Mouse (Mus musculus) bone marrow macrophage, adult 2 months (primary cell): ENCODE measurements around the gene Stox2.

Source experiments
- CTCF ChIP-seq: IDR thresholded peaks from 2 replicates; pipeline ENCODE4 v1.5.1; 2012; ENCODE audit warnings: low read depth, mild to moderate bottlenecking, low read length, moderate library complexity
- POLR2A ChIP-seq: IDR thresholded peaks from 2 replicates; pipeline ENCODE4 v1.6.1; 2012; ENCODE audit warnings: mild to moderate bottlenecking, low read depth, low read length, borderline replicate concordance

- TF ChIP-seq CTCF = no peak
- TF ChIP-seq POLR2A = no peak
Observed at GRCm38 (mm10) chr8:47431263-47431662, 14.9 kb downstream of the Stox2 start.
